Mouse (Mus musculus) heart, postnatal 0 days (tissue): ENCODE data around the gene Cdk14.

Experiments
- CTCF ChIP-seq: IDR thresholded peaks from 2 replicates; pipeline ENCODE4 v1.5.1; 2016; ENCODE audit warnings: antibody characterized with exemption, control low read depth, low read depth
- EP300 ChIP-seq: IDR thresholded peaks from 2 replicates; pipeline ENCODE4 v1.6.1; 2016; ENCODE audit warnings: antibody characterized with exemption, low read depth

- no peak for TF ChIP-seq CTCF
- no peak for TF ChIP-seq EP300
These were observed 180.0 kb downstream of the Cdk14 start for GRCm38 (mm10) chr5:5240121-5240520.
